Mouse (Mus musculus) midbrain, postnatal 0 days (tissue): ENCODE results near the gene Rab11a. TPM values are rescaled to one million over a fixed set of nuclear protein-coding genes. Genes with fewer than 3 reads are reported as not detected.

Source experiments
- ATAC-seq: fragments of 200-750 bp; cut with Nextera tagmentation; 2 replicates; pipeline ENCODE4 v1.8.0; 2017; ENCODE audit warnings: moderate number of reproducible peaks, mild to moderate bottlenecking, moderate TSS enrichment, moderate library complexity; ENCODE audit not compliant: low FRiP score
- DNase-seq: peaks from one replicate; pipeline ENCODE4 v3.0.0-alpha.2; 2015; ENCODE audit warnings: low spot score
- H3K27ac ChIP-seq: fragments of 300-500 bp; sonication (generic); 2 replicates; pipeline ENCODE4 v1.5.1; 2014; ENCODE audit warnings: low read depth, mild to moderate bottlenecking, low read length, mixed read lengths
- H3K27me3 ChIP-seq: fragments of 300-500 bp; sonication (generic); 2 replicates; pipeline ENCODE4 v1.6.1; 2014; ENCODE audit warnings: low read length, control low read depth, mixed read lengths; ENCODE audit not compliant: insufficient read depth
- H3K36me3 ChIP-seq: fragments of 300-500 bp; sonication (generic); 2 replicates; pipeline ENCODE4 v1.6.1; 2014; ENCODE audit warnings: low read length, control low read depth, mixed read lengths; ENCODE audit not compliant: insufficient read depth
- H3K4me1 ChIP-seq: fragments of 300-500 bp; sonication (generic); 2 replicates; pipeline ENCODE4 v1.6.1; 2014; ENCODE audit warnings: mild to moderate bottlenecking, control low read depth, antibody characterized with exemption, low read length, mixed read lengths; ENCODE audit not compliant: insufficient read depth
- H3K4me2 ChIP-seq: fragments of 300-500 bp; sonication (generic); 2 replicates; pipeline ENCODE4 v1.6.1; 2014; ENCODE audit warnings: low read depth, mild to moderate bottlenecking, low read length, mixed read lengths; ENCODE audit not compliant: poor library complexity, severe bottlenecking
- H3K4me3 ChIP-seq: fragments of 300-500 bp; sonication (generic); 2 replicates; pipeline ENCODE4 v1.5.1; 2014; ENCODE audit warnings: low read depth, mild to moderate bottlenecking, low read length, moderate library complexity
- H3K9ac ChIP-seq: fragments of 300-500 bp; sonication (generic); replicated peaks from 2 replicates; pipeline ENCODE4 v1.6.1; 2014; ENCODE audit warnings: mild to moderate bottlenecking, low read length, moderate library complexity, mixed read lengths; ENCODE audit not compliant: poor library complexity, severe bottlenecking
- H3K9me3 ChIP-seq: fragments of 300-500 bp; sonication (generic); 2 replicates; pipeline ENCODE4 v1.6.1; 2016; ENCODE audit warnings: low read length, control low read depth
- CTCF ChIP-seq: IDR thresholded peaks from 2 replicates; pipeline ENCODE4 v1.5.1; 2016; ENCODE audit warnings: antibody characterized with exemption, mild to moderate bottlenecking
- WGBS: fragments of 180-500 bp; shearing (Covaris S2); extraction: QIAGEN DNeasy Blood & Tissue Kit; methylation state at CpG from one replicate; pipeline ENCODE4 v1.1.7; 2014; 5-methylcytosine and 5-hydroxymethylcytosine counted together
- polyA plus RNA-seq: library from polyadenylated mRNA; unstranded; fragments of >200 nt; fragmentation: Nextera tagmentation; extraction: Ambion mirVana; gene quantifications from 2 replicates; pipeline ENCODE4 v1.2.1, GENCODE M21; 2015
- total RNA-seq: library from RNA; depleted of rRNA; stranded (reverse); fragments of >200 nt; gene quantifications from 2 replicates; pipeline ENCODE4 v1.2.3, GENCODE M21; 2014

The Rab11a gene
- total and polyA plus RNA-seq, 2 experiments from 2014 or later = 206 to 459 TPM

DNA sequence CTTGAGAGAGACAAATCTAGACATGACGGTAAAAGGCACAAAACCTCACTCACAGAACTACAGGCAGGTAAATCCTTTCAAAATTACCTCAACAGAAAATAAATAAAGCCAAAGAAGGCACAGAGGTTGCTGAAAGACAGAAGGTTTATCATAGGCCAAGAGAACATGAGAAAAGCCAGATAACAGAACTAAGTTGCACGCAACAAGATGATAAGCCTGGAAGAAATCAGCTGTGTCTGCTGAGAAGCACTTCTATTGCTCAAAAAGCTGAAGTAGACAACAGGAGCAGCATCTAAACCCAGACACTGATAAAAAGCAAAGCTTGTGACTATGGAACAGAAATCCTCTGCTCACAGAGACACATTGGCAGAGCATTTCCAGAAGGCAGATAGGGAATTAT is 27.3 kb upstream of the Rab11a start:
- Histone ChIP-seq H3K4me1 (no peaks in the 10 kb centered on the region), H3K9ac (no peak overlapping the region), H3K9me3 (no peaks in the 10 kb centered on the region), H3K27ac (no peak overlapping the region), H3K36me3 (no peaks in the 10 kb centered on the region), H3K4me2 (no peak overlapping the region), H3K27me3 (no peaks in the 10 kb centered on the region), H3K4me3 (no peak overlapping the region)
- ATAC-seq (no peak), DNase-seq (no peak)
- WGBS = 75% methylated on average over 2 of the region's 2 CpGs
- no peak for TF ChIP-seq CTCF

DNA sequence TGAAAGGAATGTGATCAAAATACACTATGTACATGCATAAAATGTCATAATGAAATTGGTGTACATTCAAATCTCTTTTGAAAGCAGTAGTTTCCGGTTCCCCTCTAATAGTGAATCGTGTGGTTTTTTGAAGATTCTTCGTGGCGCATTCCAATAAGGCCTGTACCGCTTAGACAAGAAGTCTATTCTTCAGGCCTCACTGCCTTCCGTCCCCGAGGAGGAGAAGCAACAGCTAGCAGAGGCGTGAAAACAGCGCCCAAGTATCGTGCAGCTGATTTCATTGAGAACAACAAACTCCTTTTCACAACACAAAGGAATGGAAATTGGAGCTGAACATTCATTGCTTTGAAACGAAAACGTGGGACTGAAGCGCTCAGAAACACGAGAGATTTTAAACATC is 20.5 kb upstream of the Rab11a start:
- Histone ChIP-seq H3K4me1 (no peaks in the 10 kb centered on the region), H3K27me3 (no peaks in the 10 kb centered on the region), H3K4me3 (no peak overlapping the region), H3K4me2 (no peak overlapping the region), H3K36me3 (no peaks in the 10 kb centered on the region), H3K9ac (no peak overlapping the region), H3K9me3 (no peaks in the 10 kb centered on the region), H3K27ac (peak overlapping the region; percentile 55)
- ATAC-seq = no peak
- 48% methylated on average over 14 of the region's 14 CpGs for WGBS
- peak; percentile 36 for DNase-seq
- TF ChIP-seq CTCF = no peak

DNA sequence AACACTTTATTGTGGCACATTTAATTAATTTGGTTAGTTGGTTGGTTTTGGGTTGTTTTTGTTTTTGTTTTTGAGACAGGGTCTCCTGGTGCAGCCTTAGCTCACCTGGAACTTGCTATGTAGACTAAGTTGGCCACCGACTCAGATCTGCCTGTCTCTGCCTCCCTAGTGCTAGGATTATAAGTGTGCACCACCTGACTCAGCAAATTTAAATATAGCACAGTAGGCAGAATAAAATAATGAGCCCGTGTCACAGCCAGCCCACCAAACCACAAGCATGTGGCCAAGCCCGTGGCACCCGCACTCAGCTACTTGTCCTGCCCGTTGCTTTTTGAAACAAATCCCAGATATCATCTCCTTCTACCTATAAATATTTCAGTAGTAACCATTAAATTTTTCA is 15.0 kb upstream of the Rab11a start:
- no peak for ATAC-seq
- H3K27me3 ChIP-seq = no peaks in the 10 kb centered on the region
- no peaks in the 10 kb centered on the region for H3K4me1 ChIP-seq
- H3K9me3 ChIP-seq = no peaks in the 10 kb centered on the region
- TF ChIP-seq CTCF = no peak
- no peak overlapping the region for H3K4me2 ChIP-seq
- no peak overlapping the region for H3K9ac ChIP-seq
- 71% methylated on average over 5 of the region's 5 CpGs for WGBS
- DNase-seq = no peak
- no peak overlapping the region for H3K4me3 ChIP-seq
- H3K36me3 ChIP-seq = no peaks in the 10 kb centered on the region
- no peak overlapping the region for H3K27ac ChIP-seq

DNA sequence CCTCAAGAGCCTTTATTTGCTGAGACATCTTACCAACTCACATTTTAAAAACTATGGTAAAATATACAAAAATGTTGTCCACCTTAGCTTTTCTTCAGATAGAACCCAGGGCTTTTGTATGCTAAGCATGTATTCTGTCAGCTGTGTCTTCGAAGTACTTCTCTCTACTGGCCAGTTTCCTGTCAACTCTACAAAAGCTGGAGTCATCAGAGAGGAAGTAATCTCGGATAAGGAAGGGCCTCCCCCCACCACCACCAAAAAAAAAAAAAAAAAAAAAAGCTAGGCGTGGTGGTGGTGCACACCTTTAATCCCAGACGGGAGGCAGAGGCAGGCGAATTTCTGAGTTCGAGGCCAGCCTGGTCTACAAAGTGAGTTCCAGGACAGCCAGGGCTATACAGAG is 11.8 kb upstream of the Rab11a start:
- no peak overlapping the region for H3K27ac ChIP-seq
- TF ChIP-seq CTCF = no peak
- DNase-seq (no peak), ATAC-seq (no peak)
- no peak overlapping the region for H3K4me3 ChIP-seq
- no peak overlapping the region for H3K4me2 ChIP-seq
- H3K4me1 ChIP-seq = no peaks in the 10 kb centered on the region
- no peaks in the 10 kb centered on the region for H3K9me3 ChIP-seq
- H3K9ac ChIP-seq = no peak overlapping the region
- no peaks in the 10 kb centered on the region for H3K27me3 ChIP-seq
- WGBS = 79% methylated on average over 6 of the region's 6 CpGs
- no peaks in the 10 kb centered on the region for H3K36me3 ChIP-seq

DNA sequence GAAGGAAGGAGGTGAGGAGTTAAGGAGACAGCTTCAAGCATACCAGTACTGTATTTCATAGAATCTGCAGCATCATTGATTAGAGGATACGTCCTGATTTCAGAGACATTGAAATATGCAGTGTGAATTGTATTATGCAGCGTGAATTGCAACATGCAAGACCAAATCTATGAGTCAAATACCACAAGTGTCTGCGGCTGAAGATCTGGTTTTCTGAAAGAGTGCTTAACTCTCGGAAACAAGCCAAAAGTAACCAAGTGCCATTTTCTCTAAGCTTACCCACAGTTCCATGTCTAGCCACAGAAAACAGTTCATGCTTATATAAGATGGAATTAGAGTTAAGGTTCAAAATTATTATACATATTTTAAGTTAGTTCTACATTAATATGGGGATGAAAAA is 10.2 kb upstream of the Rab11a start:
- Histone ChIP-seq H3K4me2 (no peak overlapping the region), H3K9me3 (no peaks in the 10 kb centered on the region), H3K4me3 (no peak overlapping the region), H3K9ac (no peak overlapping the region), H3K4me1 (no peaks in the 10 kb centered on the region), H3K27me3 (no peaks in the 10 kb centered on the region), H3K36me3 (no peaks in the 10 kb centered on the region), H3K27ac (no peak overlapping the region)
- TF ChIP-seq CTCF = no peak
- ATAC-seq (no peak), DNase-seq (no peak)
- 85% methylated on average over 4 of the region's 4 CpGs for WGBS

DNA sequence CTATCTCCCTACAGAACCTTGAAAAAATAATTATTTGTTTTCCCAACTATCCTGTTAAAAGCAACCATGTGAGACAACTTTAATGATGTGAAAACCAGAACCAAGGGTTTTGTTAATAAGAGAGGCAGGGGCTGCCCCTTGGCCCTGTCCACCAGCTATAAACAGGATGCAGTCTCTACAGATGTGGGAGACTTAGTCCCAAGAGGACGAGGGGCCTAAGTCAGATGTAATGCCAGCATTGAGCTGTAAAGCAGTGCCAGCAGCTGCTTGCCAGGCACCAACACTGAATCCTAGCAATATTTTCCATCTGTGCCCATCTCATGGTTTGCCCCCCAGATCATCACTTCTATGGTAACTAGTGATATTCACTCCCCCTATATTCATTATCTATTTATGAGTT is 4.9 kb upstream of the Rab11a start:
- WGBS = 60% methylated on average over 1 of the region's 1 CpGs
- Histone ChIP-seq H3K27me3 (no peaks in the 10 kb centered on the region), H3K4me1 (no peaks in the 10 kb centered on the region), H3K36me3 (no peaks in the 10 kb centered on the region), H3K9ac (no peak overlapping the region), H3K9me3 (no peaks in the 10 kb centered on the region), H3K27ac (no peak overlapping the region), H3K4me2 (no peak overlapping the region), H3K4me3 (no peak overlapping the region)
- no peak for ATAC-seq
- no peak for DNase-seq
- TF ChIP-seq CTCF = no peak
